Comparison of ENCODE assay signal across 15 mouse cellular contexts in the genomic region with DNA sequence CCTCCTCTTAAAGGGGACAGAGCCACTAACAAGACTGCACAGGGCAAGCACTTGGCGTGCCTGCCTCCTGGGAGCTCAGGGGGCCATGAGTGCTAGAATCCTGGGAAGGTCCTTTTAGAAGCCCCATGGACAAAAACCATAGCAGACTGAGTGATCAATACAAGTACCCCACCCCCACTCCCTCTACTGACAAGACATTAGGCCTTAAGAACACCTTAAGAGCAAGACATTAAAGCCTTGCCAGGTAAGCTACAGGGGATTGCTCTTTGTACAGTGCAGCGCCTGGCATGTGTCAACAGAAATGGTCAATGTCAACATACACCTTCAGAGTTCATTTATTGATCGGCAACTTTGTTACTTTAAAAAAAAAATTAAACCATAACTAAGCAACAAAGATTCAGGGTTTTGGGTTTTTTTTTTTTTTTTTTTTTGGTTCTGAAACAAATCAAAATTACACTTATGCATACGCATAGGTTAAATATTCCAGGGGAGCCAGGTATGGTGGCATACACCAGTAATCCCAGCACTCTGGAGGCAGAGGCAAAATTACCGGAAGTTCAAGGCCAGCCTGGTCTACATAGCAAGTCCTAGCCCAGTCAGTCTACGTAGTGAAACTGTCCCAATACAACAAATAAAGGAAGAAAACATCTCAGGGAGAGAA. TPM values are rescaled to one million over a fixed set of nuclear protein-coding genes. Genes with fewer than 3 reads are reported as not detected.
DNase-seq lines count a peak whose midpoint lies in the region; ATAC-seq and TF ChIP-seq lines count a peak whose summit lies in the region.
"Had no signal": no experiment of that assay in that cellular context is flagged by ENCODE, and none has a peak within 500 bp of the region (broad histone marks: within the 10 kb centered on the region; RNA-seq: fewer than 3 reads in every experiment).

No protein-coding gene starts in this region.

- H3K4me2 ChIP-seq in forebrain, embryonic 13.5 days = peak overlapping the region; percentile 8
- H3K4me2 ChIP-seq in forebrain, postnatal 0 days (ENCODE audit: low read depth) = no peak overlapping the region
- 0 out of 2 replicates have a peak overlapping the region, but pooled peaks have one; percentile 0 for H3K4me2 ChIP-seq in kidney, embryonic 16.5 days (replicated peaks; ENCODE audit: low read depth, low read length)
- H3K4me2 ChIP-seq in kidney, embryonic 14.5 days (replicated peaks; ENCODE audit: low read depth, low read length) = no peak overlapping the region
- H3K4me2 ChIP-seq in CH12.LX (ENCODE audit: insufficient read depth, low read depth, poor library complexity, severe bottlenecking) = peak overlapping the region; percentile 84
- 0 out of 2 replicates have a peak overlapping the region, but pooled peaks have one; percentile 34 for H3K4me2 ChIP-seq in liver, embryonic 16.5 days (ENCODE audit: low read depth, low read length)

- WGBS in forebrain, embryonic 13.5 days = 90% methylated on average over 6 of the region's 6 CpGs
- 85% methylated on average over 6 of the region's 6 CpGs for WGBS in forebrain, postnatal 0 days
- WGBS in kidney, embryonic 16.5 days = 88% methylated on average over 6 of the region's 6 CpGs
- 93% methylated on average over 6 of the region's 6 CpGs for WGBS in kidney, embryonic 14.5 days
- WGBS in liver, embryonic 16.5 days (ENCODE audit: insufficient replicate concordance) = 66% methylated on average over 6 of the region's 6 CpGs

- no peak for TF ChIP-seq EP300 in CH12.LX (IDR thresholded peaks at IDR 0.05; ENCODE audit: low read length)

- no peak overlapping the region for H3K9ac ChIP-seq in forebrain, embryonic 13.5 days
- H3K9ac ChIP-seq in forebrain, postnatal 0 days = no peak overlapping the region
- no peak overlapping the region for H3K9ac ChIP-seq in kidney, embryonic 16.5 days (replicated peaks; ENCODE audit: low read length)
- no peak overlapping the region for H3K9ac ChIP-seq in kidney, embryonic 14.5 days (ENCODE audit: low read depth, low read length)
- H3K9ac ChIP-seq in CH12.LX (ENCODE audit: insufficient read depth, low read depth) = peak overlapping the region; percentile 99
- no peak overlapping the region for H3K9ac ChIP-seq in liver, embryonic 16.5 days (ENCODE audit: low read depth, low read length)
- H3K9ac ChIP-seq: embryonic facial prominence, embryonic 15.5 days; midbrain, embryonic 15.5 days had no signal

- H3K4me3 ChIP-seq in forebrain, embryonic 13.5 days = no peak overlapping the region
- H3K4me3 ChIP-seq in forebrain, postnatal 0 days (ENCODE audit: low read depth, low read length) = no peak overlapping the region
- no peak overlapping the region for H3K4me3 ChIP-seq in kidney, embryonic 16.5 days (ENCODE audit: low read length)
- H3K4me3 ChIP-seq in kidney, embryonic 14.5 days (ENCODE audit: low read length) = no peak overlapping the region
- peak overlapping the region; percentile 76 to 98 (median 76) for H3K4me3 ChIP-seq in CH12.LX (replicated peaks in 1 of 3; ENCODE audit: low read depth in 2 of 3, low read length in 2 of 3, poor library complexity in 1 of 3)
- H3K4me3 ChIP-seq in liver, embryonic 16.5 days (ENCODE audit: low read depth, low read length) = no peak overlapping the region
- H3K4me3 ChIP-seq: limb, embryonic 10.5 days; midbrain, embryonic 15.5 days had no signal

- no peak for TF ChIP-seq POLR2A in CH12.LX (IDR thresholded peaks at IDR 0.05; ENCODE audit: low read depth, low read length)

- no peaks in the 10 kb centered on the region for H3K9me3 ChIP-seq in forebrain, embryonic 13.5 days (replicated peaks)
- no peaks in the 10 kb centered on the region for H3K9me3 ChIP-seq in forebrain, postnatal 0 days (ENCODE audit: low read length)
- H3K9me3 ChIP-seq in kidney, embryonic 16.5 days (ENCODE audit: low read length) = no peaks in the 10 kb centered on the region
- H3K9me3 ChIP-seq in kidney, embryonic 14.5 days (ENCODE audit: control insufficient read depth, low read length) = no peaks in the 10 kb centered on the region
- no peaks in the 10 kb centered on the region for H3K9me3 ChIP-seq in CH12.LX (replicated peaks; ENCODE audit: low read length)
- no peaks in the 10 kb centered on the region for H3K9me3 ChIP-seq in liver, embryonic 16.5 days (replicated peaks; ENCODE audit: control insufficient read depth, low read length)
- H3K9me3 ChIP-seq: embryonic facial prominence, embryonic 15.5 days; limb, embryonic 10.5 days; midbrain, embryonic 15.5 days had no signal

- H3K27ac ChIP-seq in forebrain, embryonic 13.5 days = no peak overlapping the region
- no peak overlapping the region for H3K27ac ChIP-seq in forebrain, postnatal 0 days (ENCODE audit: low read depth, low read length)
- no peak overlapping the region for H3K27ac ChIP-seq in kidney, embryonic 16.5 days (ENCODE audit: low read length)
- no peak overlapping the region for H3K27ac ChIP-seq in kidney, embryonic 14.5 days (ENCODE audit: low read depth, low read length)
- no peak overlapping the region; the same call in 1 of the 2 replicates for H3K27ac ChIP-seq in CH12.LX (ENCODE audit: insufficient read depth, low read depth)
- H3K27ac ChIP-seq in liver, embryonic 16.5 days (ENCODE audit: low read length) = 0 out of 2 replicates have a peak overlapping the region, but pooled peaks have one; percentile 7
- H3K27ac ChIP-seq: limb, embryonic 10.5 days; midbrain, embryonic 15.5 days had no signal

- H3K4me1 ChIP-seq in forebrain, embryonic 13.5 days = peaks cover 32% of the 10 kb centered on the region
- H3K4me1 ChIP-seq in forebrain, postnatal 0 days (ENCODE audit: insufficient read depth) = peaks cover 15% of the 10 kb centered on the region
- peaks cover 33% of the 10 kb centered on the region for H3K4me1 ChIP-seq in kidney, embryonic 16.5 days (ENCODE audit: insufficient read depth, low read length)
- peaks cover 27% of the 10 kb centered on the region for H3K4me1 ChIP-seq in kidney, embryonic 14.5 days (ENCODE audit: control insufficient read depth, insufficient read depth, low read length)
- H3K4me1 ChIP-seq in CH12.LX (ENCODE audit: control insufficient read depth in 1 of 2, insufficient read depth in 2 of 2) = peaks cover 42 to 57% of the 10 kb centered on the region in 2 experiments
- peaks cover 29% of the 10 kb centered on the region for H3K4me1 ChIP-seq in liver, embryonic 16.5 days (ENCODE audit: control insufficient read depth, low read depth, low read length)

- dilution Hi-C loops in CH12.LX (cut with MboI; ENCODE audit: extremely low pct_ligation_motif_present, extremely low pct_unique_long_range_greater_than_20kb, low sequenced_read_pairs) = no loop called here

- peaks cover 50% of the 10 kb centered on the region for H3K36me3 ChIP-seq in forebrain, embryonic 13.5 days (ENCODE audit: poor library complexity, severe bottlenecking)
- H3K36me3 ChIP-seq in forebrain, postnatal 0 days (ENCODE audit: insufficient read depth) = peaks cover 43% of the 10 kb centered on the region
- peaks cover 42% of the 10 kb centered on the region for H3K36me3 ChIP-seq in kidney, embryonic 16.5 days (ENCODE audit: insufficient read depth, low read length)
- peaks cover 46% of the 10 kb centered on the region for H3K36me3 ChIP-seq in kidney, embryonic 14.5 days (ENCODE audit: control insufficient read depth, insufficient read depth, low read length)
- peaks cover 64 to 71% of the 10 kb centered on the region in 2 experiments for H3K36me3 ChIP-seq in CH12.LX (replicated peaks in 1 of 2; ENCODE audit: control insufficient read depth in 1 of 2, insufficient read depth in 1 of 2, low read length in 1 of 2)
- H3K36me3 ChIP-seq in liver, embryonic 16.5 days (ENCODE audit: control insufficient read depth, insufficient read depth) = peaks cover 28% of the 10 kb centered on the region

- DNase-seq in forebrain, postnatal 0 days = no peak
- DNase-seq in CH12.LX (ENCODE audit: extremely low read depth) = no peak
- DNase-seq: adrenal gland, postnatal 36 days; cerebellum, postnatal 36 days; thymus, postnatal 36 days had no signal

- no peak for ATAC-seq in forebrain, embryonic 13.5 days
- ATAC-seq in forebrain, postnatal 0 days = no peak
- ATAC-seq in kidney, embryonic 16.5 days (ENCODE audit: low FRiP score, low TSS enrichment) = no peak
- no peak for ATAC-seq in kidney, embryonic 14.5 days (ENCODE audit: low FRiP score, low TSS enrichment)
- ATAC-seq in liver, embryonic 16.5 days (ENCODE audit: low read depth) = no peak
- no peak for ATAC-seq in activated CD4-positive, CD25-positive, alpha-beta regulatory T cell, adult 4 months
- ATAC-seq in erythroblast, adult 5-6 weeks (replicated peaks; ENCODE audit: low FRiP score, poor library complexity, severe bottlenecking) = no peak
- ATAC-seq: inflammation-experienced regulatory T-cells, adult 6 months; midbrain, embryonic 15.5 days had no signal

- no peaks in the 10 kb centered on the region for H3K27me3 ChIP-seq in forebrain, embryonic 13.5 days
- no peaks in the 10 kb centered on the region for H3K27me3 ChIP-seq in forebrain, postnatal 0 days (ENCODE audit: insufficient read depth, low read length)
- H3K27me3 ChIP-seq in kidney, embryonic 16.5 days (ENCODE audit: insufficient read depth, low read length) = no peaks in the 10 kb centered on the region
- no peaks in the 10 kb centered on the region for H3K27me3 ChIP-seq in kidney, embryonic 14.5 days (ENCODE audit: control insufficient read depth, insufficient read depth, low read length)
- H3K27me3 ChIP-seq in CH12.LX (replicated peaks) = no peaks in the 10 kb centered on the region
- H3K27me3 ChIP-seq in liver, embryonic 16.5 days (ENCODE audit: control insufficient read depth, insufficient read depth, low read depth, low read length) = peaks cover 12% of the 10 kb centered on the region; the same call in 1 of the 2 replicates
- H3K27me3 ChIP-seq: embryonic facial prominence, embryonic 15.5 days; midbrain, embryonic 15.5 days had no signal

- TF ChIP-seq RAD21 in CH12.LX (IDR thresholded peaks at IDR 0.05; ENCODE audit: low read depth, low read length) = no peak

- in situ Hi-C loops in CH12.LX (cut with MboI; ENCODE audit: low pct_ligation_motif_present, low pct_unique_long_range_greater_than_20kb, low sequenced_read_pairs) = no loop called here

- H3K79me2 ChIP-seq in CH12.LX (replicated peaks; ENCODE audit: control insufficient read depth, extremely low read depth, insufficient read depth, poor library complexity, severe bottlenecking) = peaks cover 81% of the 10 kb centered on the region

- TF ChIP-seq CTCF in forebrain, postnatal 0 days (IDR thresholded peaks at IDR 0.05; ENCODE audit: low read depth) = no peak
- no peak for TF ChIP-seq CTCF in CH12.LX (conservative IDR thresholded peaks at IDR 0.05 in 1 of 2, IDR thresholded peaks at IDR 0.05 in 1 of 2; ENCODE audit: low read depth in 2 of 2, low read length in 2 of 2)

RNA-seq across cellular contexts. Expression of a gene that starts 3.7 kb away (rescaled TPM):
- polyA plus RNA-seq in forebrain, embryonic 13.5 days (2015; fragmentation: Nextera tagmentation; extraction: Ambion mirVana) = 13.5 and 13.8 TPM in 2 replicates
- total RNA-seq in forebrain, postnatal 0 days (2014; rRNA removed) = 34.6 and 42.2 TPM in 2 replicates
- polyA plus RNA-seq in forebrain, postnatal 0 days (2015; fragmentation: Nextera tagmentation; extraction: Ambion mirVana) = 18.6 and 19.4 TPM in 2 replicates
- polyA plus RNA-seq in kidney, embryonic 16.5 days (2015; fragmentation: Nextera tagmentation; extraction: Ambion mirVana) = 16.5 and 17.8 TPM in 2 replicates
- 16.8 and 17.3 TPM in 2 replicates for polyA plus RNA-seq in kidney, embryonic 14.5 days (2014; fragmentation: Nextera tagmentation; extraction: Ambion mirVana)
- total RNA-seq in CH12.LX (2012; rRNA removed) = 56.7 and 56.9 TPM in 2 replicates
- total RNA-seq in CH12.LX (2014; rRNA removed) = 16.0 and 17.1 TPM in 2 replicates
- 27.7 and 36.7 TPM in 2 replicates for polyA plus RNA-seq in CH12.LX (2012; ENCODE audit: insufficient read length, low read depth)
- polyA plus RNA-seq in liver, embryonic 16.5 days (2015; fragmentation: Nextera tagmentation; extraction: Ambion mirVana) = 5.4 and 5.9 TPM in 2 replicates
- 1 to 10 TPM; 3.2 to 4.1 TPM for polyA plus RNA-seq in activated CD4-positive, CD25-positive, alpha-beta regulatory T cell, adult 4 months (2017; shearing (Covaris generic))
- total RNA-seq in erythroblast, adult 5-6 weeks (2015; ENCODE audit: low replicate concordance) = 1.5 and 4.2 TPM in 2 replicates
- total RNA-seq in erythroblast, adult 5-6 weeks (2017; ENCODE audit: low replicate concordance) = 2.8 and 3.5 TPM in 2 replicates

Comparison
In these comparisons a context has a peak if more than half of its experiments do, and no peak if none do; other contexts are left out.
1. H3K4me2 ChIP-seq: peak in forebrain, embryonic 13.5 days (single experiment), kidney, embryonic 16.5 days (single experiment), CH12.LX (single experiment) and liver, embryonic 16.5 days (single experiment); none in forebrain, postnatal 0 days (single experiment) and kidney, embryonic 14.5 days (single experiment).
2. H3K4me3 ChIP-seq: peak in CH12.LX (3 of 3); none in forebrain, embryonic 13.5 days (single experiment), forebrain, postnatal 0 days (single experiment), kidney, embryonic 16.5 days (single experiment), kidney, embryonic 14.5 days (single experiment) and liver, embryonic 16.5 days (single experiment).